Mouse (Mus musculus) kidney, postnatal 0 days (tissue): ENCODE results near the gene Rrp36. TPM values are rescaled to one million over a fixed set of nuclear protein-coding genes. Genes with fewer than 3 reads are reported as not detected.

Experiments used
- ATAC-seq: fragments of 200-750 bp; cut with Nextera tagmentation; replicated peaks from 2 replicates; pipeline ENCODE4 v1.8.0; 2017; ENCODE audit warnings: low read depth, moderate number of reproducible peaks, moderate TSS enrichment, moderate library complexity; ENCODE audit not compliant: low FRiP score
- DNase-seq: peaks from one replicate; pipeline ENCODE4 v3.0.0-alpha.2; 2016; ENCODE audit warnings: low spot score
- H3K27ac ChIP-seq: fragments of 300-500 bp; sonication (generic); 2 replicates; pipeline ENCODE4 v1.5.1; 2014; ENCODE audit warnings: mild to moderate bottlenecking
- H3K27me3 ChIP-seq: fragments of 300-500 bp; sonication (generic); 2 replicates; pipeline ENCODE4 v1.6.1; 2014; ENCODE audit warnings: low read length, mixed read lengths; ENCODE audit not compliant: insufficient read depth
- H3K36me3 ChIP-seq: fragments of 300-500 bp; sonication (generic); 2 replicates; pipeline ENCODE4 v1.6.1; 2014; ENCODE audit warnings: low read length, mixed read lengths; ENCODE audit not compliant: insufficient read depth
- H3K4me1 ChIP-seq: fragments of 300-500 bp; sonication (generic); replicated peaks from 2 replicates; pipeline ENCODE4 v1.6.1; 2014; ENCODE audit warnings: antibody characterized with exemption, low read length, mixed read lengths; ENCODE audit not compliant: insufficient read depth
- H3K4me2 ChIP-seq: fragments of 300-500 bp; sonication (generic); 2 replicates; pipeline ENCODE4 v1.6.1; 2014; ENCODE audit warnings: mild to moderate bottlenecking, low read length, moderate library complexity, mixed read lengths
- H3K4me3 ChIP-seq: fragments of 300-500 bp; sonication (generic); replicated peaks from 2 replicates; pipeline ENCODE4 v1.5.1; 2014; ENCODE audit warnings: low read depth, low read length
- H3K9ac ChIP-seq: fragments of 300-500 bp; sonication (generic); 2 replicates; pipeline ENCODE4 v1.6.1; 2014; ENCODE audit warnings: low read depth, low read length
- H3K9me3 ChIP-seq: fragments of 300-500 bp; sonication (generic); replicated peaks from 2 replicates; pipeline ENCODE4 v1.6.1; 2016; ENCODE audit warnings: low read length, inconsistent platforms, mixed read lengths
- CTCF ChIP-seq: IDR thresholded peaks from 2 replicates; pipeline ENCODE4 v1.5.1; 2016; ENCODE audit warnings: antibody characterized with exemption, low read depth, mild to moderate bottlenecking, moderate library complexity
- WGBS: fragments of 180-500 bp; shearing (Covaris S2); extraction: QIAGEN DNeasy Blood & Tissue Kit; methylation state at CpG from one replicate; pipeline ENCODE4 v1.1.7; 2014; 5-methylcytosine and 5-hydroxymethylcytosine counted together
- polyA plus RNA-seq: library from polyadenylated mRNA; unstranded; fragments of >200 nt; fragmentation: Nextera tagmentation; extraction: Ambion mirVana; gene quantifications from 2 replicates; pipeline ENCODE4 v1.2.1, GENCODE M21; 2015

The Rrp36 gene
- polyA plus RNA-seq, result 44.4 and 47.2 TPM in 2 replicates

GRCm38 (mm10) chr17:46673850-46674529 is at the start of gene Rrp36:
Gene Rrp36, minus strand, starts transcription at chr17:46674352.
- peak within 1 kb of the TSS; percentile 81 for H3K4me3 ChIP-seq
- peak; percentile 84 for ATAC-seq
- DNase-seq, result peak; percentile 98
- TF ChIP-seq CTCF, result no peak
- H3K9me3 ChIP-seq, result no peaks in the 10 kb centered on the region
- peak within 1 kb of the TSS; percentile 72 for H3K4me2 ChIP-seq
- peaks cover 20% of the 10 kb centered on the region; the same call in 1 of the 2 replicates for H3K4me1 ChIP-seq
- H3K27me3 ChIP-seq, result no peaks in the 10 kb centered on the region
- under 1% methylated on average over 43 of the region's 43 CpGs for WGBS
- peaks cover 36% of the 10 kb centered on the region for H3K36me3 ChIP-seq
- peak within 1 kb of the TSS; percentile 91 for H3K27ac ChIP-seq
- peak within 1 kb of the TSS; percentile 83 for H3K9ac ChIP-seq

- Histone ChIP-seq H3K36me3 (peaks cover 29% of the 10 kb centered on the region; the same call in 1 of the 2 replicates), H3K27ac (no peak overlapping the region), H3K4me2 (no peak overlapping the region), H3K27me3 (no peaks in the 10 kb centered on the region), H3K4me1 (no peaks in the 10 kb centered on the region), H3K9me3 (no peaks in the 10 kb centered on the region), H3K4me3 (no peak overlapping the region), H3K9ac (no peak overlapping the region)
- 92% methylated on average over 7 of the region's 7 CpGs for WGBS
- DNase-seq (no peak), ATAC-seq (no peak)
- no peak for TF ChIP-seq CTCF
These were observed 46.9 kb upstream of the Rrp36 start for GRCm38 (mm10) chr17:46721077-46721476.

GRCm38 (mm10) chr17:46714756-46715481 is 40.8 kb upstream of the Rrp36 start:
- peak; percentile 28; the same call in 1 of the 2 replicates for TF ChIP-seq CTCF
- WGBS, result 93% methylated on average over 11 of the region's 11 CpGs
- Histone ChIP-seq H3K9ac (no peak overlapping the region), H3K36me3 (peaks cover 21% of the 10 kb centered on the region), H3K27me3 (no peaks in the 10 kb centered on the region), H3K4me1 (peaks cover 11% of the 10 kb centered on the region; the same call in 1 of the 2 replicates), H3K9me3 (no peaks in the 10 kb centered on the region), H3K4me3 (no peak overlapping the region), H3K4me2 (no peak overlapping the region), H3K27ac (no peak overlapping the region)
- DNase-seq (no peak), ATAC-seq (no peak)

GRCm38 (mm10) chr17:46713849-46714248 is 39.7 kb upstream of the Rrp36 start:
- H3K4me1 ChIP-seq, result peaks cover 11% of the 10 kb centered on the region; the same call in 1 of the 2 replicates
- no peaks in the 10 kb centered on the region for H3K9me3 ChIP-seq
- H3K4me3 ChIP-seq, result no peak overlapping the region
- ATAC-seq, result no peak
- no peaks in the 10 kb centered on the region for H3K27me3 ChIP-seq
- WGBS, result 84% methylated on average over 9 of the region's 9 CpGs
- peaks cover 21% of the 10 kb centered on the region for H3K36me3 ChIP-seq
- DNase-seq, result no peak
- TF ChIP-seq CTCF, result no peak
- no peak overlapping the region for H3K27ac ChIP-seq
- H3K4me2 ChIP-seq, result no peak overlapping the region
- no peak overlapping the region for H3K9ac ChIP-seq

- no peak for DNase-seq
- H3K9me3 ChIP-seq, result no peaks in the 10 kb centered on the region
- no peak overlapping the region for H3K27ac ChIP-seq
- H3K4me1 ChIP-seq, result peaks cover 11% of the 10 kb centered on the region; the same call in 1 of the 2 replicates
- no peak for ATAC-seq
- TF ChIP-seq CTCF, result no peak
- WGBS, result 57% methylated on average over 7 of the region's 7 CpGs
- H3K36me3 ChIP-seq, result peaks cover 21% of the 10 kb centered on the region
- peak overlapping the region; percentile 100 for H3K4me3 ChIP-seq
- peak overlapping the region; percentile 99 for H3K4me2 ChIP-seq
- peak overlapping the region; percentile 95 for H3K9ac ChIP-seq
- no peaks in the 10 kb centered on the region for H3K27me3 ChIP-seq
These were observed 38.3 kb upstream of the Rrp36 start for GRCm38 (mm10) chr17:46712442-46712841.

GRCm38 (mm10) chr17:46711612-46712271 is 37.6 kb upstream of the Rrp36 start:
- peak overlapping the region; percentile 95 for H3K9ac ChIP-seq
- no peak for TF ChIP-seq CTCF
- H3K4me1 ChIP-seq, result peaks cover 11% of the 10 kb centered on the region; the same call in 1 of the 2 replicates
- peak overlapping the region; percentile 99 for H3K4me2 ChIP-seq
- H3K9me3 ChIP-seq, result no peaks in the 10 kb centered on the region
- H3K4me3 ChIP-seq, result peak overlapping the region; percentile 100
- H3K27me3 ChIP-seq, result no peaks in the 10 kb centered on the region
- ATAC-seq, result peak; percentile 72
- H3K36me3 ChIP-seq, result peaks cover 17% of the 10 kb centered on the region
- no peak for DNase-seq
- under 1% methylated on average over 69 of the region's 76 CpGs for WGBS
- H3K27ac ChIP-seq, result peak overlapping the region; percentile 86
